Mouse (Mus musculus) C2C12 (cell line): ENCODE results near the gene Gtf3c1.

ENCODE experiments used
- CEBPB ChIP-seq: IDR thresholded peaks from one replicate; pipeline ENCODE4 v1.6.1; 2011; ENCODE audit warnings: low read depth, mild to moderate bottlenecking, control low read depth, moderate library complexity
- CTCF ChIP-seq: IDR thresholded peaks from one replicate; pipeline ENCODE4 v1.5.1; 2011; ENCODE audit not compliant: control insufficient read depth, insufficient read depth, insufficient read length
- MAX ChIP-seq: IDR thresholded peaks from one replicate; pipeline ENCODE4 v1.6.1; 2011; ENCODE audit warnings: mild to moderate bottlenecking, control low read depth
- MYOD1 ChIP-seq: IDR thresholded peaks from one replicate; pipeline ENCODE4 v1.6.1; 2011; ENCODE audit warnings: low read depth; ENCODE audit not compliant: control insufficient read depth, insufficient read length
- MYOG ChIP-seq: IDR thresholded peaks from one replicate; pipeline ENCODE4 v1.6.1; 2011; ENCODE audit not compliant: control insufficient read depth, insufficient read length; ENCODE audit errors: extremely low read depth
- USF1 ChIP-seq: IDR thresholded peaks from one replicate; pipeline ENCODE4 v1.6.1; 2011; ENCODE audit warnings: low read depth, mild to moderate bottlenecking, control low read depth, moderate library complexity

GRCm38 (mm10) chr7:125720370-125720769 is 12.8 kb upstream of the Gtf3c1 start:
- TF ChIP-seq MYOG = no peak
- TF ChIP-seq CTCF = no peak
- no peak for TF ChIP-seq MYOD1
- no peak for TF ChIP-seq CEBPB
- TF ChIP-seq USF1 = no peak
- TF ChIP-seq MAX = no peak
